ENCODE assay signal across 8 mouse cellular contexts in the genomic region with DNA sequence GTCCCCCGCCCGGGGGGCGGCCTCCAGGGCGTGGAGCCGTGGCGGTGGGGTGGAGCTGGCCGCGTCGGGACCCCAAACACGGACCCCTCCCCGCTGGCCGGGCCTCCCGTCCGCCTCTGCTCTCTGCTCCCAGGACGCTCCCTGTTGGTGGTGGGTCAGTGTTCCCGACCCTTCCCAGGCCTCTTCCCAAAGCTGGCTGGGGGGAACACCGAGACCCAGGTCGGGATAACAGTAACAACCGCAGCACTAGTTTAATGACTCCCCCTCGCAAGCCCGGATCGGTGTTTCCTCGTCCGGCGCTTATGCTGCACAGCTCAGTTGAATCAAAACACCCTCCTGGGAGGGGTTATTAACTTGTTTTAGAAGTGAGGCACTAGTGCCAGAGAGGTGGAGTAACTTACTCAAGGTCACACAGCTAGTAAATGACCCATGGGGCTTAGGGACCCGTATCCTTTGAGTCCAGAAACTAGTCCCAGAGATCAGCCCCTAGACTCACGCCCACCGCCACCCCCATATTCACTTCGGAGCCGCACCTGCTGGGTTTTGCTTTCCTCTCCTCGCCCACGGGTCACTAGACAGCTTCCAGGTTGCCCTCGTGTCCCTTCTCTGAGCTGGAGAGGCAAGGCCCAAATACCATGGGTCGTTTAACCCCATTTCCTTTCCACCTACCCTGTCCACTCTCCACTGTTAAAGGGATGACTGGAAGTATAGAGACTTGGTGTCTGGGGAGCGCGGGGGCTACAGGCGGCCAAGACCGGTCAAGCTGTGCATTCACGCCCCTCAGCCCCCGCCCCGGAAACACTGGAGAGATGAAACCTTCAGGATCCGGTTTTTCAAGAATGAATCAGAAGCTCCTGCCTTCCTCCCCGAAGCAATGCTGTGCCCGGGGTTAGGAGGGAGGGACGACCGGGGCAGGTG. TPM values are rescaled to one million over a fixed set of nuclear protein-coding genes. Genes with fewer than 3 reads are reported as not detected.
DNase-seq lines count a peak whose midpoint lies in the region; ATAC-seq lines count a peak whose summit lies in the region.

No protein-coding gene starts in this region.

- 4% methylated on average over 42 of the region's 46 CpGs for WGBS in hindbrain, embryonic 13.5 days
- WGBS in lung, embryonic 15.5 days = under 1% methylated on average over 43 of the region's 46 CpGs
- WGBS in stomach, embryonic 15.5 days = 2% methylated on average over 45 of the region's 46 CpGs

- no peaks in the 10 kb centered on the region for H3K27me3 ChIP-seq in hindbrain, embryonic 13.5 days
- no peaks in the 10 kb centered on the region for H3K27me3 ChIP-seq in lung, embryonic 15.5 days
- no peaks in the 10 kb centered on the region for H3K27me3 ChIP-seq in stomach, embryonic 15.5 days (replicated peaks)

- H3K36me3 ChIP-seq in hindbrain, embryonic 13.5 days = peaks cover 11% of the 10 kb centered on the region
- H3K36me3 ChIP-seq in lung, embryonic 15.5 days = 0 out of 2 replicates have a peak, but pooled peaks cover 7% of the 10 kb centered on the region
- H3K36me3 ChIP-seq in stomach, embryonic 15.5 days = no peaks in the 10 kb centered on the region

- peak overlapping the region; percentile 93 for H3K27ac ChIP-seq in hindbrain, embryonic 13.5 days
- H3K27ac ChIP-seq in lung, embryonic 15.5 days = peak overlapping the region; percentile 85
- H3K27ac ChIP-seq in stomach, embryonic 15.5 days = peak overlapping the region; percentile 90

- H3K4me1 ChIP-seq in hindbrain, embryonic 13.5 days (replicated peaks) = peaks cover 19% of the 10 kb centered on the region
- peaks cover 30% of the 10 kb centered on the region for H3K4me1 ChIP-seq in lung, embryonic 15.5 days
- peaks cover 19% of the 10 kb centered on the region for H3K4me1 ChIP-seq in stomach, embryonic 15.5 days

- peak overlapping the region; percentile 84 for H3K4me2 ChIP-seq in hindbrain, embryonic 13.5 days
- H3K4me2 ChIP-seq in lung, embryonic 15.5 days = peak overlapping the region; percentile 90
- peak overlapping the region; percentile 84 for H3K4me2 ChIP-seq in stomach, embryonic 15.5 days

- DNase-seq in frontal cortex, adult 2 months (ENCODE audit: extremely low spot score in 1 of 2, low spot score in 1 of 2) = no peak
- DNase-seq in CD4-positive, CD25-positive, alpha-beta regulatory T cell, adult 2 months (ENCODE audit: low read depth, low spot score) = peak; percentile 37
- peak; percentile 55 for DNase-seq in embryo, embryonic 11 days
- no peak for DNase-seq in urinary bladder, postnatal 4 days (ENCODE audit: low spot score in 2 of 2)

- no peaks in the 10 kb centered on the region for H3K9me3 ChIP-seq in hindbrain, embryonic 13.5 days
- no peaks in the 10 kb centered on the region for H3K9me3 ChIP-seq in lung, embryonic 15.5 days
- H3K9me3 ChIP-seq in stomach, embryonic 15.5 days = no peaks in the 10 kb centered on the region

- peak overlapping the region; percentile 94 for H3K9ac ChIP-seq in hindbrain, embryonic 13.5 days
- H3K9ac ChIP-seq in lung, embryonic 15.5 days = peak overlapping the region; percentile 95
- H3K9ac ChIP-seq in stomach, embryonic 15.5 days = peak overlapping the region; percentile 75

- H3K4me3 ChIP-seq in hindbrain, embryonic 13.5 days = peak overlapping the region; percentile 88
- H3K4me3 ChIP-seq in lung, embryonic 15.5 days = peak overlapping the region; percentile 98
- H3K4me3 ChIP-seq in stomach, embryonic 15.5 days (replicated peaks) = peak overlapping the region; percentile 79

- ATAC-seq in frontal cortex, adult (ENCODE audit: low TSS enrichment) = peak; percentile 1; the same call in 1 of the 2 replicates
- peak; percentile 54 for ATAC-seq in hindbrain, embryonic 13.5 days (ENCODE audit: low FRiP score)
- no peak; the same call in 1 of the 2 replicates for ATAC-seq in lung, embryonic 15.5 days (ENCODE audit: borderline replicate concordance, extremely low read depth, low FRiP score, low TSS enrichment)
- no peak; the same call in 1 of the 2 replicates for ATAC-seq in stomach, embryonic 15.5 days (ENCODE audit: insufficient read depth, low FRiP score, low read depth)

RNA-seq across cellular contexts. Expression of gene Gipc1, which starts 0.5 kb away (rescaled TPM):
- polyA plus RNA-seq in frontal cortex, adult 2 months (2012; rRNA removed) = 86.3 and 90.2 TPM in 2 replicates
- polyA plus RNA-seq in hindbrain, embryonic 13.5 days (2015; fragmentation: Nextera tagmentation; extraction: Ambion mirVana) = 155 and 159 TPM in 2 replicates
- polyA plus RNA-seq in lung, embryonic 15.5 days (2015; fragmentation: Nextera tagmentation; extraction: Ambion mirVana) = 197 and 199 TPM in 2 replicates
- 183 and 191 TPM in 2 replicates for polyA plus RNA-seq in stomach, embryonic 15.5 days (2015; fragmentation: Nextera tagmentation; extraction: Ambion mirVana)

RNA-seq across cellular contexts. Expression of gene Ptger1, which starts 13.5 kb away (rescaled TPM):
- polyA plus RNA-seq in frontal cortex, adult 2 months (2012; rRNA removed) = 2.2 TPM in 2 replicates
- polyA plus RNA-seq in hindbrain, embryonic 13.5 days (2015; fragmentation: Nextera tagmentation; extraction: Ambion mirVana) = 0.38 and 0.70 TPM in 2 replicates
- 1.2 and 1.4 TPM in 2 replicates for polyA plus RNA-seq in lung, embryonic 15.5 days (2015; fragmentation: Nextera tagmentation; extraction: Ambion mirVana)
- 4.4 and 5.4 TPM in 2 replicates for polyA plus RNA-seq in stomach, embryonic 15.5 days (2015; fragmentation: Nextera tagmentation; extraction: Ambion mirVana)

RNA-seq across cellular contexts. Expression of gene Dnajb1, which starts 45.0 kb away (rescaled TPM):
- polyA plus RNA-seq in frontal cortex, adult 2 months (2012; rRNA removed) = 37.9 TPM in 2 replicates
- polyA plus RNA-seq in hindbrain, embryonic 13.5 days (2015; fragmentation: Nextera tagmentation; extraction: Ambion mirVana) = 54.1 and 54.2 TPM in 2 replicates
- 63.8 and 67.4 TPM in 2 replicates for polyA plus RNA-seq in lung, embryonic 15.5 days (2015; fragmentation: Nextera tagmentation; extraction: Ambion mirVana)
- polyA plus RNA-seq in stomach, embryonic 15.5 days (2015; fragmentation: Nextera tagmentation; extraction: Ambion mirVana) = 55.1 and 62.6 TPM in 2 replicates

RNA-seq across cellular contexts. Expression of gene Tecr, which starts 45.2 kb away (rescaled TPM):
- polyA plus RNA-seq in frontal cortex, adult 2 months (2012; rRNA removed) = 779 and 879 TPM in 2 replicates
- polyA plus RNA-seq in hindbrain, embryonic 13.5 days (2015; fragmentation: Nextera tagmentation; extraction: Ambion mirVana) = 998 and 1,025 TPM in 2 replicates
- polyA plus RNA-seq in lung, embryonic 15.5 days (2015; fragmentation: Nextera tagmentation; extraction: Ambion mirVana) = 533 and 536 TPM in 2 replicates
- 561 and 565 TPM in 2 replicates for polyA plus RNA-seq in stomach, embryonic 15.5 days (2015; fragmentation: Nextera tagmentation; extraction: Ambion mirVana)

RNA-seq across cellular contexts. Expression of gene Pkn1, which starts 46.0 kb away (rescaled TPM):
- polyA plus RNA-seq in frontal cortex, adult 2 months (2012; rRNA removed) = 51.9 and 61.9 TPM in 2 replicates
- 20.7 and 23.7 TPM in 2 replicates for polyA plus RNA-seq in hindbrain, embryonic 13.5 days (2015; fragmentation: Nextera tagmentation; extraction: Ambion mirVana)
- polyA plus RNA-seq in lung, embryonic 15.5 days (2015; fragmentation: Nextera tagmentation; extraction: Ambion mirVana) = 35.4 and 38.0 TPM in 2 replicates
- 29.2 and 34.8 TPM in 2 replicates for polyA plus RNA-seq in stomach, embryonic 15.5 days (2015; fragmentation: Nextera tagmentation; extraction: Ambion mirVana)

Comparison
In these comparisons a context has a peak if more than half of its experiments do, and no peak if none do; other contexts are left out.
1. ATAC-seq: peak in frontal cortex, adult (single experiment) and hindbrain, embryonic 13.5 days (single experiment); none in lung, embryonic 15.5 days (single experiment) and stomach, embryonic 15.5 days (single experiment).
2. DNase-seq: peak in CD4-positive, CD25-positive, alpha-beta regulatory T cell, adult 2 months (single experiment) and embryo, embryonic 11 days (single experiment); none in frontal cortex, adult 2 months (0 of 2) and urinary bladder, postnatal 4 days (0 of 2).
3. Peak in every context shown above with its lines, with median percentiles within 50 percentile points of each other: H3K27ac ChIP-seq, H3K4me2 ChIP-seq, H3K4me3 ChIP-seq and H3K9ac ChIP-seq.